Mouse (Mus musculus): ENCODE measurements around the gene Chchd1. TPM values are rescaled to one million over a fixed set of nuclear protein-coding genes. Genes with fewer than 3 reads are reported as not detected.

Gene Chchd1
- polyA plus RNA-seq, 1 experiment from 2014 or later: 218 TPM

DNA sequence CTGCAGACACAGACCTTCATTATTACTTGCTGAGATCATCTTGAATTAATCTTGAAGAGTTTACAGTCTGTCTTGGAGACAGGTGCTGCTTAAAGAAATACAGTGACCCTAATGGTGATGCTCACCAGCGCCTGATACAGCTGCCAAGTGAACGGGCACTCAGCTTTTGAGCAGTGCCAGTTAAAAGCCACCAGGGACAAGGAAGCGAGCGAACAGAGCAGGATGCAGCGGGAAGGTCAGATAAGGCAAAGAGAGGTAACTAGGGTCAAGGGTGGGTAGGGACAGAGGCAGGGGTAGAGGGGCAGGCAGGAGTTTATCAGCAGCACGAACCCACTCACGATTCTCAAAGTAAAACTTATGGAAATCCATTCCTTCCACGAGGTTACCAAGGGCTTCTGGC, 35.7 kb downstream of the Chchd1 start:
- no peak for ATAC-seq (ENCODE audit: low FRiP score, low TSS enrichment)
- Histone ChIP-seq H3K27ac (ENCODE audit: low read depth, low read length) (no peak overlapping the region), H3K27me3 (ENCODE audit: control insufficient read depth, insufficient read depth, low read length) (no peaks in the 10 kb centered on the region), H3K4me2 (replicated peaks; ENCODE audit: low read depth, low read length) (no peak overlapping the region), H3K9me3 (ENCODE audit: control insufficient read depth, low read length) (no peaks in the 10 kb centered on the region), H3K4me1 (ENCODE audit: control insufficient read depth, insufficient read depth, low read length) (0 out of 2 replicates have a peak, but pooled peaks cover 4% of the 10 kb centered on the region), H3K36me3 (ENCODE audit: control insufficient read depth, insufficient read depth, low read length) (peaks cover 54% of the 10 kb centered on the region), H3K4me3 (ENCODE audit: low read length) (no peak overlapping the region), H3K9ac (ENCODE audit: low read depth, low read length) (no peak overlapping the region)
- WGBS: 87% methylated on average over 8 of the region's 8 CpGs

DNA sequence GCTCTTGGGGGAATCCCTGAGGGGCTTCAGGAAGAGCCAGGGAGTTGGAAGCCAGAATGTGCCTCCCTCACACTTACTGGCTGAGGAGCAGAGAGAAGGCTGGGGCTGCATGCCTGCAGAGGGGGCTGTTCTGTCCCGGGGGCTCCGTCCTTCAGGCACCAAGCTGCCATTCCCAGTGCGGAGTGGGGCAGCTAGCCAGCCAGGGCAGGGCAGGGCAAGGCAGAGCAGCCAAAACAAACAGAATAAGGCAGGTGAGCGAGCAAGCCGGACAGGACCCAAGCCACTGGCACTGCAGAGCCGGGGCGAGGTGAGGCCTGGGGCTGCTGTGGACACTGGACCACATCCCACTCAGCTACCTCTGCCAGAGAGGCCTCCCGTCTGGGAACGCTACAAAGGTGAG, 38.5 kb downstream of the Chchd1 start:
- no peak for ATAC-seq (ENCODE audit: low FRiP score, low TSS enrichment)
- Histone ChIP-seq H3K36me3 (ENCODE audit: control insufficient read depth, insufficient read depth, low read length) (peaks cover 66% of the 10 kb centered on the region), H3K27me3 (ENCODE audit: control insufficient read depth, insufficient read depth, low read length) (no peaks in the 10 kb centered on the region), H3K27ac (ENCODE audit: low read depth, low read length) (no peak overlapping the region), H3K4me1 (ENCODE audit: control insufficient read depth, insufficient read depth, low read length) (no peaks in the 10 kb centered on the region), H3K9ac (ENCODE audit: low read depth, low read length) (no peak overlapping the region), H3K4me2 (replicated peaks; ENCODE audit: low read depth, low read length) (no peak overlapping the region), H3K4me3 (ENCODE audit: low read length) (no peak overlapping the region), H3K9me3 (ENCODE audit: control insufficient read depth, low read length) (no peaks in the 10 kb centered on the region)
- WGBS: 75% methylated on average over 9 of the region's 9 CpGs

DNA sequence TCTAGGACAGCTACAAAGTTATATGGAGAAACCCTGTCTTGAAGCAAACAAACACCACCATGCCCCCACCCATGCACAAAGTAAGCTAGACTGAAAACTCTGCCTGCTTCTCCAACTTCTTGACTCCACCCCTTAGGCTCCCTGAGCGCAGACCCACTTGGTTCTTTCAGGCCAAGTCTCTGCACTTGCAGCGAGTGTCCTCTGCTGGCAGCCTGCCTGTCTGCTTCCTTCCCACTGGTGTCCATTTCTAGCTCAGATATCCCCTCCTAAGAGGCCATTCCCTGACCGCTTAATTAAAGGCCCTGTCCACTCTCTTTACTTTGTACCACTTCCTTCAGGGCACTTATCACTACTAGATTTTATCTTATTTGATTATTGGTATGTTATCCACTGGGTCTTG, 40.8 kb downstream of the Chchd1 start:
- no peak overlapping the region for H3K4me3 ChIP-seq (ENCODE audit: low read length)
- no peaks in the 10 kb centered on the region for H3K4me1 ChIP-seq (ENCODE audit: control insufficient read depth, insufficient read depth, low read length)
- peaks cover 57% of the 10 kb centered on the region for H3K36me3 ChIP-seq (ENCODE audit: control insufficient read depth, insufficient read depth, low read length)
- H3K27me3 ChIP-seq (ENCODE audit: control insufficient read depth, insufficient read depth, low read length): no peaks in the 10 kb centered on the region
- H3K9ac ChIP-seq (ENCODE audit: low read depth, low read length): no peak overlapping the region
- H3K9me3 ChIP-seq (ENCODE audit: control insufficient read depth, low read length): no peaks in the 10 kb centered on the region
- H3K4me2 ChIP-seq (replicated peaks; ENCODE audit: low read depth, low read length): no peak overlapping the region
- H3K27ac ChIP-seq (ENCODE audit: low read depth, low read length): no peak overlapping the region
- WGBS: 73% methylated on average over 3 of the region's 3 CpGs
- no peak for ATAC-seq (ENCODE audit: low FRiP score, low TSS enrichment)

DNA sequence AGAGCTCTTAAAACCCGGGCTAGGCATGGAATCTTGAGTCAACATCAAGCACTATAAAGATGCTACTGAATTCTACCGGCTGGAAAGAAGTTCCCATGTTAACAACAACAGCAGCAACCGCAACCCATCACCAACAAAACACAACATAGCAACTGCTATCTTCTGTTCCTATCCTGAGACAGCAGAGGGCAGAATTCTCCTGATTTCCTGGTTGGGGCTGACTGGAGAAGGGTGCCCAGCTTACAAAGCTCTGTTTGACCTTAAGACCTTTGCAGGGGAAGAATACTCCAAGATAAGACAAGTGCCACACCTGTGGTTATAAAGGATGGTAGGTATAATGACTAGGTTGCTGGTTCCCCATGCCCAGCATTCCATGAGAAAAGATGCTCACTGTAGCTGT, 44.1 kb downstream of the Chchd1 start:
- H3K27ac ChIP-seq (ENCODE audit: low read depth, low read length): no peak overlapping the region
- 78% methylated on average over 3 of the region's 3 CpGs for WGBS
- H3K4me2 ChIP-seq (replicated peaks; ENCODE audit: low read depth, low read length): no peak overlapping the region
- peaks cover 39% of the 10 kb centered on the region; the same call in 1 of the 2 replicates for H3K36me3 ChIP-seq (ENCODE audit: control insufficient read depth, insufficient read depth, low read length)
- H3K4me3 ChIP-seq (ENCODE audit: low read length): no peak overlapping the region
- H3K4me1 ChIP-seq (ENCODE audit: control insufficient read depth, insufficient read depth, low read length): no peaks in the 10 kb centered on the region
- no peak overlapping the region for H3K9ac ChIP-seq (ENCODE audit: low read depth, low read length)
- no peak for ATAC-seq (ENCODE audit: low FRiP score, low TSS enrichment)
- H3K9me3 ChIP-seq (ENCODE audit: control insufficient read depth, low read length): no peaks in the 10 kb centered on the region
- H3K27me3 ChIP-seq (ENCODE audit: control insufficient read depth, insufficient read depth, low read length): no peaks in the 10 kb centered on the region

GRCm38 (mm10) chr14:20748388-20748787, 45.6 kb downstream of the Chchd1 start:
- no peak overlapping the region for H3K27ac ChIP-seq (ENCODE audit: low read depth, low read length)
- H3K4me3 ChIP-seq (ENCODE audit: low read length): no peak overlapping the region
- H3K36me3 ChIP-seq (ENCODE audit: control insufficient read depth, insufficient read depth, low read length): peaks cover 30% of the 10 kb centered on the region; the same call in 1 of the 2 replicates
- no peaks in the 10 kb centered on the region for H3K9me3 ChIP-seq (ENCODE audit: control insufficient read depth, low read length)
- no peak overlapping the region for H3K9ac ChIP-seq (ENCODE audit: low read depth, low read length)
- H3K4me1 ChIP-seq (ENCODE audit: control insufficient read depth, insufficient read depth, low read length): no peaks in the 10 kb centered on the region
- 70% methylated on average over 4 of the region's 4 CpGs for WGBS
- H3K4me2 ChIP-seq (replicated peaks; ENCODE audit: low read depth, low read length): no peak overlapping the region
- no peak for ATAC-seq (ENCODE audit: low FRiP score, low TSS enrichment)
- no peaks in the 10 kb centered on the region for H3K27me3 ChIP-seq (ENCODE audit: control insufficient read depth, insufficient read depth, low read length)

DNA sequence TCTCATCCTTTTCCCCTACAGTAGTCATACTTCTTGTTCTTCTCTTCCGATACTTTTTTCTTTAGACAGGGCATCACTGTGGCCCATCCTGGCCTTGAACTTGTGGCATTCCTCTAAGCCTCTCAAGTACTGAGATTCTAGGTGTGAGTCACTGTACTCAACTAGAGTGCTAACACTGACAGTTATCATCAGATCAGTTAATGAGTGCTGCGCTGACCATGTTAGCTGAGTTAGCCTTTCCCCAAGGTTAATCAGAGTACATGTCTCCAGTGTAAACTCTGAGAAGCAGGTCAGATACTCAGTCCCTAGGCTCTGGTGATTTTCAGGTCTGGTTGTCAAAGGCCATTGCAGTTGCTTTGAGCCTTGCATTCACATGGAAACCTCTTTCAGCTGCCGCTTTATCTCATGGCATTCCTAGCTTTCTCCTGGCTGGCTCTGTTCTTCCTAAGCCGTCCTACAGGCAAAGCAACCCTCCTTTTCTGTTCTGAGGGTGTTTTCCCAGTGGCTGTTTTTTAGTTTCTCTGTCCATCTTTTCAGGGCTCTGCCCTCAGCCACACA, 46.8 kb downstream of the Chchd1 start:
- H3K4me3 ChIP-seq (ENCODE audit: low read length): no peak overlapping the region
- no peak overlapping the region for H3K27ac ChIP-seq (ENCODE audit: low read depth, low read length)
- ATAC-seq (ENCODE audit: low FRiP score, low TSS enrichment): no peak
- no peak overlapping the region for H3K9ac ChIP-seq (ENCODE audit: low read depth, low read length)
- H3K36me3 ChIP-seq (ENCODE audit: control insufficient read depth, insufficient read depth, low read length): peaks cover 24% of the 10 kb centered on the region
- H3K9me3 ChIP-seq (ENCODE audit: control insufficient read depth, low read length): no peaks in the 10 kb centered on the region
- H3K4me2 ChIP-seq (replicated peaks; ENCODE audit: low read depth, low read length): no peak overlapping the region
- WGBS: 85% methylated on average over 4 of the region's 4 CpGs
- H3K4me1 ChIP-seq (ENCODE audit: control insufficient read depth, insufficient read depth, low read length): no peaks in the 10 kb centered on the region
- H3K27me3 ChIP-seq (ENCODE audit: control insufficient read depth, insufficient read depth, low read length): no peaks in the 10 kb centered on the region

- WGBS: 57% methylated on average over 5 of the region's 5 CpGs
- no peak overlapping the region for H3K9ac ChIP-seq (ENCODE audit: low read depth, low read length)
- H3K27me3 ChIP-seq (ENCODE audit: control insufficient read depth, insufficient read depth, low read length): no peaks in the 10 kb centered on the region
- ATAC-seq (ENCODE audit: low FRiP score, low TSS enrichment): no peak
- no peaks in the 10 kb centered on the region for H3K4me1 ChIP-seq (ENCODE audit: control insufficient read depth, insufficient read depth, low read length)
- H3K9me3 ChIP-seq (ENCODE audit: control insufficient read depth, low read length): no peaks in the 10 kb centered on the region
- H3K27ac ChIP-seq (ENCODE audit: low read depth, low read length): no peak overlapping the region
- H3K4me3 ChIP-seq (ENCODE audit: low read length): no peak overlapping the region
- peaks cover 25% of the 10 kb centered on the region for H3K36me3 ChIP-seq (ENCODE audit: control insufficient read depth, insufficient read depth, low read length)
- H3K4me2 ChIP-seq (replicated peaks; ENCODE audit: low read depth, low read length): no peak overlapping the region
These were observed 47.7 kb downstream of the Chchd1 start for GRCm38 (mm10) chr14:20750503-20750902.

DNA sequence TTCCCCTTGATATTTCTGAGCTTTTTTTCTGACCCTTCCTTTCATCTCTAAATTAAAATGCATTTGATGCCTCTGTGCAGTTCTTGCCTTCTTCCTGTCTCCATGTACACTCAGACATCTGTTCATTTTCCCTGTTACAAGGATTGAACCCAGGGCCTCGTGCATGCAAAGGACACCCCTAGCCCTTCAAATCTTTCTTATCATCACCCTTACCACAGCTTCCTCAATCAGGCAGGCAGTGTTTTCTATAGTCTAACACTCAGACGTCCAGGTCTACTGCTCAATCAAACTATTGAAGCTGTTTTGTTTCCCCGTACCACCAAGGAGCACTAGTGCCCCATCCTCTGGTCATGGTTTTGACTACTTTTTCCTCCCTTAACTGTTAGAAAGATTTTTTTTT, 51.0 kb downstream of the Chchd1 start:
- 89% methylated on average over 3 of the region's 3 CpGs for WGBS
- Histone ChIP-seq H3K27ac (ENCODE audit: low read depth, low read length) (no peak overlapping the region), H3K4me1 (ENCODE audit: control insufficient read depth, insufficient read depth, low read length) (no peaks in the 10 kb centered on the region), H3K4me3 (ENCODE audit: low read length) (no peak overlapping the region), H3K9ac (ENCODE audit: low read depth, low read length) (no peak overlapping the region), H3K36me3 (ENCODE audit: control insufficient read depth, insufficient read depth, low read length) (peaks cover 38% of the 10 kb centered on the region), H3K9me3 (ENCODE audit: control insufficient read depth, low read length) (no peaks in the 10 kb centered on the region), H3K4me2 (replicated peaks; ENCODE audit: low read depth, low read length) (no peak overlapping the region), H3K27me3 (ENCODE audit: control insufficient read depth, insufficient read depth, low read length) (no peaks in the 10 kb centered on the region)
- no peak for ATAC-seq (ENCODE audit: low FRiP score, low TSS enrichment)
